Mouse (Mus musculus): Measurements from ENCODE around the gene Tacc2. TPM values are rescaled to one million over a fixed set of nuclear protein-coding genes. Genes with fewer than 3 reads are reported as not detected.

Gene Tacc2
- polyA plus RNA-seq, 1 experiment from 2014 or later = 15.6 TPM

GRCm38 (mm10) chr7:130657751-130658150 lies 80.5 kb downstream of the Tacc2 start:
- no peak overlapping the region for H3K27ac ChIP-seq (replicated peaks)
- WGBS = 74% methylated on average over 13 of the region's 13 CpGs
- no peak for TF ChIP-seq EP300 (optimal IDR thresholded peaks at IDR 0.05)
- no peak for TF ChIP-seq CTCF (IDR thresholded peaks at IDR 0.05; ENCODE audit: low read depth)

GRCm38 (mm10) chr7:130659129-130659528 lies 81.9 kb downstream of the Tacc2 start:
- H3K9ac ChIP-seq (ENCODE audit: low read length) = no peak overlapping the region

More at GRCm38 (mm10) chr7:130657751-130658150, 80.5 kb downstream of the Tacc2 start:
- Histone ChIP-seq H3K27me3 (ENCODE audit: control insufficient read depth, insufficient read depth, low read length) (no peaks in the 10 kb centered on the region), H3K4me1 (replicated peaks; ENCODE audit: control insufficient read depth, insufficient read depth) (no peaks in the 10 kb centered on the region; the same call in 1 of the 2 replicates), H3K36me3 (ENCODE audit: control insufficient read depth, insufficient read depth, low read length) (no peaks in the 10 kb centered on the region), H3K9me3 (ENCODE audit: control insufficient read depth, low read length) (no peaks in the 10 kb centered on the region), H3K9ac (ENCODE audit: low read length) (no peak overlapping the region), H3K4me3 (ENCODE audit: low read depth, low read length) (no peak overlapping the region), H3K4me2 (replicated peaks; ENCODE audit: low read depth) (no peak overlapping the region)
- ATAC-seq (ENCODE audit: low FRiP score, low TSS enrichment) = no peak
- no peak for DNase-seq (ENCODE audit: low spot score)

GRCm38 (mm10) chr7:130662250-130662649 lies 85.0 kb downstream of the Tacc2 start:
- H3K9me3 ChIP-seq (ENCODE audit: control insufficient read depth, low read length) = no peaks in the 10 kb centered on the region
- ATAC-seq (ENCODE audit: low FRiP score, low TSS enrichment) (0 out of 2 replicates have a peak, but pooled peaks have one; percentile 27), DNase-seq (ENCODE audit: low spot score) (no peak)
- TF ChIP-seq CTCF (IDR thresholded peaks at IDR 0.05; ENCODE audit: low read depth) = no peak
- no peak for TF ChIP-seq EP300 (optimal IDR thresholded peaks at IDR 0.05)
- H3K4me2 ChIP-seq (replicated peaks; ENCODE audit: low read depth) = no peak overlapping the region
- no peak overlapping the region for H3K27ac ChIP-seq (replicated peaks)
- H3K27me3 ChIP-seq (ENCODE audit: control insufficient read depth, insufficient read depth, low read length) = no peaks in the 10 kb centered on the region
- H3K9ac ChIP-seq (ENCODE audit: low read length) = no peak overlapping the region
- no peak overlapping the region for H3K4me3 ChIP-seq (ENCODE audit: low read depth, low read length)
- WGBS = 67% methylated on average over 5 of the region's 5 CpGs
- no peaks in the 10 kb centered on the region for H3K36me3 ChIP-seq (ENCODE audit: control insufficient read depth, insufficient read depth, low read length)
- H3K4me1 ChIP-seq (replicated peaks; ENCODE audit: control insufficient read depth, insufficient read depth) = no peaks in the 10 kb centered on the region

More at GRCm38 (mm10) chr7:130659129-130659528, 81.9 kb downstream of the Tacc2 start:
- H3K27ac ChIP-seq (replicated peaks) = no peak overlapping the region
- no peak for DNase-seq (ENCODE audit: low spot score)
- TF ChIP-seq CTCF (IDR thresholded peaks at IDR 0.05; ENCODE audit: low read depth) (no peak), EP300 (optimal IDR thresholded peaks at IDR 0.05) (no peak)
- ATAC-seq (ENCODE audit: low FRiP score, low TSS enrichment) = no peak
- no peaks in the 10 kb centered on the region; the same call in 1 of the 2 replicates for H3K4me1 ChIP-seq (replicated peaks; ENCODE audit: control insufficient read depth, insufficient read depth)
- H3K4me2 ChIP-seq (replicated peaks; ENCODE audit: low read depth) = no peak overlapping the region
- no peaks in the 10 kb centered on the region for H3K27me3 ChIP-seq (ENCODE audit: control insufficient read depth, insufficient read depth, low read length)
- no peaks in the 10 kb centered on the region for H3K9me3 ChIP-seq (ENCODE audit: control insufficient read depth, low read length)
- 93% methylated on average over 5 of the region's 5 CpGs for WGBS
- H3K36me3 ChIP-seq (ENCODE audit: control insufficient read depth, insufficient read depth, low read length) = no peaks in the 10 kb centered on the region
- H3K4me3 ChIP-seq (ENCODE audit: low read depth, low read length) = no peak overlapping the region

GRCm38 (mm10) chr7:130662869-130663268 lies 85.6 kb downstream of the Tacc2 start:
- TF ChIP-seq EP300 (optimal IDR thresholded peaks at IDR 0.05) = no peak
- 68% methylated on average over 4 of the region's 4 CpGs for WGBS
- no peak overlapping the region for H3K27ac ChIP-seq (replicated peaks)
- H3K4me2 ChIP-seq (replicated peaks; ENCODE audit: low read depth) = no peak overlapping the region
- ATAC-seq (ENCODE audit: low FRiP score, low TSS enrichment) = no peak
- H3K36me3 ChIP-seq (ENCODE audit: control insufficient read depth, insufficient read depth, low read length) = no peaks in the 10 kb centered on the region
- no peak for DNase-seq (ENCODE audit: low spot score)
- H3K9me3 ChIP-seq (ENCODE audit: control insufficient read depth, low read length) = no peaks in the 10 kb centered on the region
- H3K4me1 ChIP-seq (replicated peaks; ENCODE audit: control insufficient read depth, insufficient read depth) = no peaks in the 10 kb centered on the region
- no peak overlapping the region for H3K9ac ChIP-seq (ENCODE audit: low read length)
- no peaks in the 10 kb centered on the region for H3K27me3 ChIP-seq (ENCODE audit: control insufficient read depth, insufficient read depth, low read length)
- no peak overlapping the region for H3K4me3 ChIP-seq (ENCODE audit: low read depth, low read length)

GRCm38 (mm10) chr7:130664037-130664436 lies 86.8 kb downstream of the Tacc2 start:
- Histone ChIP-seq H3K36me3 (ENCODE audit: control insufficient read depth, insufficient read depth, low read length) (no peaks in the 10 kb centered on the region), H3K9ac (ENCODE audit: low read length) (no peak overlapping the region), H3K4me2 (replicated peaks; ENCODE audit: low read depth) (no peak overlapping the region), H3K27ac (replicated peaks) (no peak overlapping the region), H3K4me1 (replicated peaks; ENCODE audit: control insufficient read depth, insufficient read depth) (no peaks in the 10 kb centered on the region), H3K27me3 (ENCODE audit: control insufficient read depth, insufficient read depth, low read length) (no peaks in the 10 kb centered on the region), H3K4me3 (ENCODE audit: low read depth, low read length) (no peak overlapping the region), H3K9me3 (ENCODE audit: control insufficient read depth, low read length) (no peaks in the 10 kb centered on the region)
- ATAC-seq (ENCODE audit: low FRiP score, low TSS enrichment) (no peak), DNase-seq (ENCODE audit: low spot score) (no peak)
- TF ChIP-seq EP300 (optimal IDR thresholded peaks at IDR 0.05) (no peak), CTCF (IDR thresholded peaks at IDR 0.05; ENCODE audit: low read depth) (no peak)
- 95% methylated on average over 5 of the region's 5 CpGs for WGBS

- 88% methylated on average over 5 of the region's 5 CpGs for WGBS
- Histone ChIP-seq H3K9me3 (ENCODE audit: control insufficient read depth, low read length) (no peaks in the 10 kb centered on the region), H3K27ac (replicated peaks) (no peak overlapping the region), H3K27me3 (ENCODE audit: control insufficient read depth, insufficient read depth, low read length) (no peaks in the 10 kb centered on the region), H3K4me3 (ENCODE audit: low read depth, low read length) (no peak overlapping the region), H3K9ac (ENCODE audit: low read length) (no peak overlapping the region), H3K4me1 (replicated peaks; ENCODE audit: control insufficient read depth, insufficient read depth) (no peaks in the 10 kb centered on the region), H3K36me3 (ENCODE audit: control insufficient read depth, insufficient read depth, low read length) (no peaks in the 10 kb centered on the region), H3K4me2 (replicated peaks; ENCODE audit: low read depth) (no peak overlapping the region)
- ATAC-seq (ENCODE audit: low FRiP score, low TSS enrichment) = no peak
- TF ChIP-seq CTCF (IDR thresholded peaks at IDR 0.05; ENCODE audit: low read depth) (peak; percentile 47), EP300 (optimal IDR thresholded peaks at IDR 0.05) (no peak)
- no peak for DNase-seq (ENCODE audit: low spot score)
Measured at GRCm38 (mm10) chr7:130664629-130665028, 87.4 kb downstream of the Tacc2 start.

Measured in stomach, postnatal 0 days (tissue).